Mouse (Mus musculus): ENCODE measurements around the gene Syn2. TPM values are rescaled to one million over a fixed set of nuclear protein-coding genes. Genes with fewer than 3 reads are reported as not detected.

Syn2 gene
- total and polyA plus RNA-seq, 3 experiments = 0.59 to 1.6 (median 1.2) TPM

DNA sequence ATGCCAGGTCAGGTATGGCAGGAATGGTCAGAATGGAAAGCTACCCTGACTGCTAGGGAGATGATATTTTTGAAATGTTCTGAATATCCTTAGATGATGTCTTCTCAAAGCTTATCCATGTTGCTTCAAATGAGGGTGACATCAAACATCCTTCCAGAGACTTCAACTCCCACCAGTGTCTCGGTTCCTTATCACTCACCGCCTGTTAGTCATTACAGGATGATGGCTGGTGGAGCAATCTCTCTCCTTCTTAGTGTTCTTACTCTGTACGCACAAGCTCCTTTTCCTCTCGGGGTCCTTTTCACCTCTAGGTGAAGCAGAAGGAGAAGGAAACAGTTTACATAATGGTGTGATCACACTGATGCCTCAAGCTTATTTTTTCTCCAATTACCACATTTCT lies 32.2 kb upstream of the Syn2 start:
- dilution Hi-C loops (cut with MboI; ENCODE audit: extremely low pct_ligation_motif_present, extremely low pct_unique_long_range_greater_than_20kb, low sequenced_read_pairs) (no loop called here), in situ Hi-C loops (cut with MboI; ENCODE audit: low pct_ligation_motif_present, low pct_unique_long_range_greater_than_20kb, low sequenced_read_pairs) (no loop called here)
- Histone ChIP-seq H3K9me3 (replicated peaks; ENCODE audit: low read length) (no peaks in the 10 kb centered on the region), H3K4me2 (ENCODE audit: insufficient read depth, low read depth, poor library complexity, severe bottlenecking) (no peak overlapping the region), H3K27me3 (replicated peaks) (no peaks in the 10 kb centered on the region), H3K27ac (ENCODE audit: insufficient read depth, low read depth) (no peak overlapping the region), H3K4me3 (replicated peaks in 1 of 3; ENCODE audit: low read depth in 2 of 3, low read length in 2 of 3, poor library complexity in 1 of 3) (no peak overlapping the region), H3K36me3 (replicated peaks in 1 of 2; ENCODE audit: control insufficient read depth in 1 of 2, insufficient read depth in 1 of 2, low read length in 1 of 2) (no peaks in the 10 kb centered on the region), H3K9ac (ENCODE audit: insufficient read depth, low read depth) (no peak overlapping the region), H3K79me2 (replicated peaks; ENCODE audit: control insufficient read depth, extremely low read depth, insufficient read depth, poor library complexity, severe bottlenecking) (no peaks in the 10 kb centered on the region), H3K4me1 (ENCODE audit: control insufficient read depth in 1 of 2, insufficient read depth in 2 of 2) (peaks cover 3 to 8% of the 10 kb centered on the region in 2 experiments; a peak in 2 of 4 replicates)
- peak; percentile 42 for DNase-seq (ENCODE audit: extremely low read depth)
- no peak for TF ChIP-seq CHD1 (IDR thresholded peaks at IDR 0.05; ENCODE audit: low read depth, low read length)
- peak; percentile 40; the same call in 1 of the 2 replicates for TF ChIP-seq JUND (conservative IDR thresholded peaks at IDR 0.05; ENCODE audit: low read depth, low read length)
- peak; percentile 12; the same call in 1 of the 2 replicates for TF ChIP-seq JUN (IDR thresholded peaks at IDR 0.05; ENCODE audit: insufficient read depth, low read depth, low read length)
- TF ChIP-seq E2F4 (IDR thresholded peaks at IDR 0.05; ENCODE audit: insufficient replicate concordance, low read depth, low read length) = no peak
- peak; percentile 66 for TF ChIP-seq IRF4 (IDR thresholded peaks at IDR 0.05; ENCODE audit: low read depth, low read length)
- TF ChIP-seq BHLHE40 (IDR thresholded peaks at IDR 0.05; ENCODE audit: low read depth, low read length) = peak; percentile 22; the same call in 1 of the 2 replicates
- no peak for TF ChIP-seq ZC3H11A (IDR thresholded peaks at IDR 0.05; ENCODE audit: low read depth, low read length)
- peak; percentile 57 for TF ChIP-seq EP300 (IDR thresholded peaks at IDR 0.05; ENCODE audit: low read length)

DNA sequence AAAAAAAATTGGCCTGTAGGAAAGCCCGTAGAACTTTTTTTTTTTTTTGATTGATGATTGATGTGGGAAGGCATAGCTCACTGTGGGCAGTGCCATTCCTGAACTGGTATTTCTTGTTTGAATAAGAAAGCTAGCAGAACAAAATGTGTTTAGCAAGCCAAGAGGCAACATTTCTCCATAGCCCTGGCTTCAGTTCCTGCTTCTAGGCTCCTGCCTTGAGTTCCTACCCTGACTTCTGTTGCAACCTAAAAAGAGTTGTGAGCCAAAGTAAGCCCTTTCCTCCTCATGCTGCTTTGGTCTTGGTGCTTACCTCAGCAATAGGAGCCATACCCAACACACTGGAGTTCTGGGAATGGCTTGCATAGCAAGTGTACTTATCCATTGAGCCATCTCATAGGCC lies 23.3 kb upstream of the Syn2 start:
- no peak overlapping the region for H3K9ac ChIP-seq (ENCODE audit: insufficient read depth, low read depth)
- in situ Hi-C loops (cut with MboI; ENCODE audit: low pct_ligation_motif_present, low pct_unique_long_range_greater_than_20kb, low sequenced_read_pairs) (no loop called here), dilution Hi-C loops (cut with MboI; ENCODE audit: extremely low pct_ligation_motif_present, extremely low pct_unique_long_range_greater_than_20kb, low sequenced_read_pairs) (no loop called here)

More for the DNA sequence above, 23.3 kb upstream of the Syn2 start:
- DNase-seq (ENCODE audit: extremely low read depth) = no peak
- H3K9me3 ChIP-seq (replicated peaks; ENCODE audit: low read length) = no peaks in the 10 kb centered on the region
- no peak for TF ChIP-seq USF1 (IDR thresholded peaks at IDR 0.05; ENCODE audit: low read depth, low read length)
- TF ChIP-seq BHLHE40 (IDR thresholded peaks at IDR 0.05; ENCODE audit: low read depth, low read length) = no peak
- TF ChIP-seq KAT2A (IDR thresholded peaks at IDR 0.05; ENCODE audit: insufficient replicate concordance, low read length) = no peak
- no peak for TF ChIP-seq POLR2AphosphoS2 (IDR thresholded peaks at IDR 0.05; ENCODE audit: low read depth, low read length)
- TF ChIP-seq ZNF384 (IDR thresholded peaks at IDR 0.05; ENCODE audit: low read depth, low read length) = no peak
- no peak for TF ChIP-seq RCOR1 (conservative IDR thresholded peaks at IDR 0.05; ENCODE audit: low read depth, low read length)
- no peak for TF ChIP-seq USF2 (conservative IDR thresholded peaks at IDR 0.05; ENCODE audit: low read depth, low read length)
- no peak for TF ChIP-seq JUN (IDR thresholded peaks at IDR 0.05; ENCODE audit: insufficient read depth, low read depth, low read length)
- no peak for TF ChIP-seq CHD1 (IDR thresholded peaks at IDR 0.05; ENCODE audit: low read depth, low read length)
- no peak for TF ChIP-seq MAZ (IDR thresholded peaks at IDR 0.05; ENCODE audit: low read depth, low read length)
- TF ChIP-seq CHD2 (IDR thresholded peaks at IDR 0.05; ENCODE audit: low read length) = no peak
- no peak for TF ChIP-seq TCF12 (IDR thresholded peaks at IDR 0.05; ENCODE audit: low read depth, low read length)
- TF ChIP-seq GABPA (IDR thresholded peaks at IDR 0.05; ENCODE audit: insufficient replicate concordance, low read depth, low read length) = no peak
- no peak for TF ChIP-seq EP300 (IDR thresholded peaks at IDR 0.05; ENCODE audit: low read length)
- no peak for TF ChIP-seq ZC3H11A (IDR thresholded peaks at IDR 0.05; ENCODE audit: low read depth, low read length)
- no peak for TF ChIP-seq ZKSCAN1 (IDR thresholded peaks at IDR 0.05; ENCODE audit: borderline replicate concordance, low read depth, low read length)
- no peak for TF ChIP-seq E2F4 (IDR thresholded peaks at IDR 0.05; ENCODE audit: insufficient replicate concordance, low read depth, low read length)
- TF ChIP-seq ETS1 (conservative IDR thresholded peaks at IDR 0.05; ENCODE audit: low read depth, low read length) = no peak
- no peak for TF ChIP-seq JUND (conservative IDR thresholded peaks at IDR 0.05; ENCODE audit: low read depth, low read length)
- TF ChIP-seq MAFK (IDR thresholded peaks at IDR 0.05; ENCODE audit: insufficient replicate concordance, low read length) = no peak
- no peak overlapping the region for H3K27ac ChIP-seq (ENCODE audit: insufficient read depth, low read depth)
- no peak overlapping the region for H3K4me2 ChIP-seq (ENCODE audit: insufficient read depth, low read depth, poor library complexity, severe bottlenecking)
- no peaks in the 10 kb centered on the region for H3K4me1 ChIP-seq (ENCODE audit: control insufficient read depth in 1 of 2, insufficient read depth in 2 of 2)
- no peaks in the 10 kb centered on the region for H3K27me3 ChIP-seq (replicated peaks)
- H3K36me3 ChIP-seq (replicated peaks in 1 of 2; ENCODE audit: control insufficient read depth in 1 of 2, insufficient read depth in 1 of 2, low read length in 1 of 2) = no peaks in the 10 kb centered on the region
- no peaks in the 10 kb centered on the region for H3K79me2 ChIP-seq (replicated peaks; ENCODE audit: control insufficient read depth, extremely low read depth, insufficient read depth, poor library complexity, severe bottlenecking)
- H3K4me3 ChIP-seq (replicated peaks in 1 of 3; ENCODE audit: low read depth in 2 of 3, low read length in 2 of 3, poor library complexity in 1 of 3) = no peak overlapping the region
